Mouse (Mus musculus): Measurements from ENCODE around the gene Rad54l.
A peak's percentile ranks its signal among the peaks of the same experiment; 100 is the strongest.

Rad54l gene

GRCm38 (mm10) chr4:116140801-116141574 lies 17.5 kb upstream of the Rad54l start:
- no peak for DNase-seq

GRCm38 (mm10) chr4:116137421-116137996 lies 14.0 kb upstream of the Rad54l start:
- peak; percentile 95 for DNase-seq

GRCm38 (mm10) chr4:116134990-116135389 lies 11.5 kb upstream of the Rad54l start:
- DNase-seq = no peak

DNA sequence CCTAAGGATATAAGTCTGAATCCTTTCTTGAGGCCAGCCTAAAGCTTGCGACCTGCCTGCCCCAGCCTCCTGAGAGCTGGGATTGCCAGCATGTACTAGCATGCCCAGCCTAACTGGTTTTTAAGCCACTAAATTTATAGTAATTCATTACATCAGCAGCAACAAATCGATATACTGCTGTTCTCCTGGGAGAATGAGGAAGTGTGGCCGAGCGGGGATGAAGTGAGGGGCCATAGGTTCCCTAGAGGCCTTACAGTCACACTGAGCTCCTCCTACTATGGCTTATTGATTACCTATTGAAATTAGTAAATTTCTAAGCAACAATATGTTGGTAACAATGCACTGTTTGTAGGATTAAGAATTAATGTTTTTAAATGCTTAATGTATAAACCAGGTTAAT lies 9.6 kb upstream of the Rad54l start:
- no peak for DNase-seq

DNA sequence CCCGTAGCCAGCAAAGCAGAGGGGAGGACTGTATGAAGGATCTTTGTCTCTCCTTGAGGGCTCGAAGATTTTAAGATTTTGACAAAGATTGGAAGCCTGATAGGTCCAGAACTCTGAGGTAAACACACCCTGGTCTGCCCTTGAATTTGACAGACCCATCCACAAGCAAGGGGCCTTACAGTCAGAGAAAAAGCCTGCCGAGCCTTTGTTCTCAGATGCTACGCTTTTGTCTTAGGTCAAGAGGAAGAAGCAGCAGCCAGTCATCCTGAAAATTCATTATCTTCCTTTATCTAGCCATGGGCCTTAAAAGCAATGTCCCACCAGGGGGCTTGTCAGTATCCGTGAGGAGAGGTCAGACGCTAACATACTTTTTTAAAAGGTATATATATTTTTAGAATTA lies 4.5 kb upstream of the Rad54l start:
- no peak for DNase-seq

DNA sequence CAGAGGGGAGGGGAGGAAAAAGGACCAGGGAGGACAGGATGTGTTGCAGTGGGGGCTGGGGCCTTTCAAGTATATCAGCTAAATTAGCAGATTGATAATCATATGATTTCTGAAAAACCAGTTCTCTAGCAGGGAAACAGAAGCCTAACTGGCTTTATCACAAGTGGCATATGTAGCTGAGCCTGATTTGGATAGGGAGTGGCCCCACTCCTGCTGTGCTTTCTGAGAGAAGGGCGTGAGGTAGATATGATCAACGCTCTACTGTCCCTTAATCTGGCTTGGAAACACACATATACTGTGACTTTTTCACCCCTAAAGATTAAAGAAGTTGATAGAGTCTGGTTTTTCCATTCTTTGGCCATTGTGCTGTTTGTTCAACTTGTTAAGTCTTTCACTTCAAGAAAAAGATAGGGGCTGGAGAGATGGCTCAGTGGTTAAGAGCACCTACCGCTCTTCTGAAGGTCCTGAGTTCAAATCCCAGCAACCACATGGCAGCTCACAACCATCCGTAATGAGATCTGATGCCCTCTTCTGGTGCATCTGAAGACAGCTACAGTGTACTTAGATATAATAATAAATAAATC lies 2.4 kb upstream of the Rad54l start:
- no peak for DNase-seq

- DNase-seq = no peak
Measured at GRCm38 (mm10) chr4:116122762-116123161, 728 bp downstream of the Rad54l start.

GRCm38 (mm10) chr4:116111486-116111885 lies 12.0 kb downstream of the Rad54l start:
- DNase-seq = peak; percentile 16

DNA sequence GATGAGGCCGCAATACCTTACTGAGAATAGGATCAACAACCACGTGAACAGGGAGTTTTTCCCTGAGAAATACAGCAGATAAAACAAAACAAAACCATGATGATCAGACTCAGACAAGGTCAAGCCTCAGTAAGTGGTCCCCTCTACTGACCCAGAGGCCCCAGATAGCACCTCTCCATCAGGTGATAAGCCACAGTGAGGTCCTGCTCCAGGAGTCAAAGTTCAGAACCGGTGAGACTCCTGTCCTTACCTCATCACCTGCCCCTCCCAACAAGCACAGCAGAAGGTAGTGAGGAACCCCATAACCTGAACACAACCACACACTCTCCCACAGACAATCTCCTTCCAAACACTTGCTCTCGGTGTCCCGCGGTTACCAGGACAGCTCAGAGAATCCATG lies 12.8 kb downstream of the Rad54l start:
- no peak for DNase-seq

- DNase-seq = no peak
Measured at GRCm38 (mm10) chr4:116105278-116105677, 18.2 kb downstream of the Rad54l start.

DNA sequence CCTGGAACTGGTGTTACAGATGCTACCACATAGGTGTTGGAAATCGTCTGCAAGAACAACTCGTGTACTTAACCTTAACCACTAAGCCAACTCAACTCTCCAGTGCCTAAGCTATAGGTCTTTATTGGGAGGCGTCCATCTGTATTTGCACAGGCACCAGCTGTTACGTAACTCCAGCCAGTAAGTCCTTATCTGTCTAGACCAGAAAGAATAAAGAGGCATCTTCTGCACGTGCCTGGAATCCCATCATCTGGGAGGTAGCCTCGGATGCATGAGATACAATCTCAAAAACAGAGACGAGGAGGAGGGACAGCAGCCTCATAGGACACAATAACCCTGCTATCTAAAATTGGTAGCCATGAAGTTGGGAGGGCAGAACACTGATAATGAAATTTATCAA lies 22.5 kb downstream of the Rad54l start:
- no peak for DNase-seq

DNA sequence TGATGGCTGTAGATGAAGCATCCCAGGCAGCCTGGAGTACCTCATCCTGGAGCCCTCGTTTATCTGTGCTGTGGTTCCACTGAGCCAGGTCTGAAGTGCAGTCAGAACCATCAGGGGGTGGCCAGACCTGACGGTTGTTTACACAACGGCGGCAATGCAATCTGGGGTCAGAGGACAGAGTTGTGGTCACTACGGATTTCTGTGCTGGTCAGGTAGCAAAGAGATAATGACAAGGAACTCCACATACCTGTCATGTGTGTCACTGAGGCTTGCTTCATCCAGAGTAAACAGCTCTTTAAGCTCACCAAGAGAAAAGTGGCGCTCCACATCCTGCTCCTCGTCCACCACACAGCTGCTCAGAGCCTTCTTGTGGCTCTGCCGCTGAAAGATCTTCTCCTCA lies 26.3 kb downstream of the Rad54l start:
- DNase-seq = peak; percentile 76

DNA sequence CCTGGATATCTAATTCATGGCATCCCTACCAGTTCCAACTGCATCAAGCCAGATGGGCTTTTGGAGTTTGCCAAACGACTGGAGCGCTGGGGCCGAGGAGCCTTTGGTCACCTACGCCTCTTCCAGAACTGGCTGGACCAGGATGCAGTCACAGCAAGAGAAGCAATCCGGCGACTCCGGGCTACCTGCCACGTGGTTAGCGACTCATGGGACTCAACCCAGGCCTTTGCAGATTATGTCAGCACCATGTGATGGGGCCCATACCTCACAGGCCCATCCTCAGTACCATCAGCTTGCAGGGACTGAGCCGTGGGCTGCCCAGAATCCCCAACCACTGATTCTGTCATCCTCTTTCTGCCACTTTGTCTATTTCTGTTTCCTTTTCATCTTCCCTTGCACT lies 27.2 kb downstream of the Rad54l start:
- peak; percentile 85 for DNase-seq

DNA sequence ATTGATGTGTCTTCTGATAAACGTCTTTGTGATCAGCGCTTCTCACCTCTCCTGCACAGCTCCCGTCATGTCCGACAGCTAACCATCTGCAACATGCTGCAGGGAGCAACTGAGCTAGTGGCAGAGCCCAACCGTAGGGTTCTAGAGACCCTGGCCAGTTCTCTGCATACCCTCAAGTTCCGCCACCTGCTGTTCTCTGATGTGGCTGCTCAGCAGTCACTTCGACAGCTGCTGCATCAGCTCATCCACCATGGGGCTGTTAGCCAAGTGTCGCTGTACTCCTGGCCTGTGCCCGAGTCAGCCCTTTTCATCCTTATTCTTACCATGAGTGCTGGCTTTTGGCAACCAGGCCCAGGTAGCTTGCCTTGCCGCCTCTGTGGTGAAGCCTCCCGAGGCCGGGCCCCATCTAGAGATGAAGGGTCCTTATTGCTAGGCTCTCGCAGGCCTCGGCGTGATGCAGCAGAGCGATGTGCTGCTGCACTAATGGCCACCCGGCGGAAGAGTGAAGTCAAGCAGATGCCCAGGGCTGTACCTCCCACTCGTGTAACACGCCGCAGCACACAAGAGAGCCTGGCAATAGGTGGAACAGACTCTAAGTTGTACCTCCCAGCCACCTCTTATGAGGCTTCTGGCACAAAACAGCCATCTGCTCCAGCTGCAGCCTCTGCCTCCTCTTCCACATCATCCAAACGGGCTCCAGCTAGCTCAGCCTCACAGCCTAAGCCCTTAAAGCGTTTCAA lies 34.8 kb downstream of the Rad54l start:
- peak; percentile 84 for DNase-seq

- peak; percentile 89 for DNase-seq
Measured at GRCm38 (mm10) chr4:116077240-116078095, 46.0 kb downstream of the Rad54l start.

DNA sequence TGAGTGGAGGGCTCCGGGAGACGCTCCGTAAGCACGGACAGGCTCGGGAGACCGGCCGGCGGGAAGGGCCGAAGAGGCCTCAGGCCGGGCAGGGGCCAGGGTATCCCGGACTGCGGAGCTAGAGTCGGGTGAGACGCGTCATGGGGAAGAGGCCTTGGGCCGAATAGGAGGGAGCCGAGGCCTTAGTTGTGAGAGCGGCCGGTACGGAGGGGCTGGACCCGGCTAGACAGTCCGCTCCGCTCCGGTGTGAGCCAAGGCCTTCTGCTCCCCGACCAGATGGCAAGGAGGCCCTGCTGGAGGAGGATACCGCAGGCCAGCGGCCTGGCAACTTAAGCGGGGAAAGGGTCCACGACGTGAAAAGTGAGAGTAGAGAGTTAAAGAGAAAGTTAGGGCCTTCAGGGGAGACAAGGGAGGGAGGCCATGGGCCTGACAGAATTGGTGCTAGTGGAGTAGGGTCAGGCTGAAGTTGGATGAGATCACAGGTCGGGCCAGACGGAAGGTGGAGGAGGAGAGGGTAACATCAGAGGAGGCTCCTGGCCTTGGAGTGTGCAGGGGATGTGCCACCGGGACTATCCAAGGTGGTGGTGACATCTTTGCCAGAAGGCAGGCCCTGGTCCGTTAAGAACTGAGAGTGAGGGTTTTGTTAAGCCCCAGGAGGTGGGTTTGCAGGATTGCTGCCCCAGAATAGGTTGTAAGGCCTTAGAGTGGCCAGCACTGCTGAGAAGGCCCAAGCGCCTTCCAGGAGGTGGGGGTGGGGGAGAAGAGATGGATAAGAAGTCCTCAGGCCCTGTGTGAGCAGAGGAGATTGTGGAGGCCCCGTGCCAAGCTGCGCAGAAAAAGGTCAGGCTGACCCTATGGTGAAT lies 46.9 kb downstream of the Rad54l start:
- peak; percentile 96 for DNase-seq

GRCm38 (mm10) chr4:116075631-116076368 lies 47.7 kb downstream of the Rad54l start:
- DNase-seq = no peak

DNA sequence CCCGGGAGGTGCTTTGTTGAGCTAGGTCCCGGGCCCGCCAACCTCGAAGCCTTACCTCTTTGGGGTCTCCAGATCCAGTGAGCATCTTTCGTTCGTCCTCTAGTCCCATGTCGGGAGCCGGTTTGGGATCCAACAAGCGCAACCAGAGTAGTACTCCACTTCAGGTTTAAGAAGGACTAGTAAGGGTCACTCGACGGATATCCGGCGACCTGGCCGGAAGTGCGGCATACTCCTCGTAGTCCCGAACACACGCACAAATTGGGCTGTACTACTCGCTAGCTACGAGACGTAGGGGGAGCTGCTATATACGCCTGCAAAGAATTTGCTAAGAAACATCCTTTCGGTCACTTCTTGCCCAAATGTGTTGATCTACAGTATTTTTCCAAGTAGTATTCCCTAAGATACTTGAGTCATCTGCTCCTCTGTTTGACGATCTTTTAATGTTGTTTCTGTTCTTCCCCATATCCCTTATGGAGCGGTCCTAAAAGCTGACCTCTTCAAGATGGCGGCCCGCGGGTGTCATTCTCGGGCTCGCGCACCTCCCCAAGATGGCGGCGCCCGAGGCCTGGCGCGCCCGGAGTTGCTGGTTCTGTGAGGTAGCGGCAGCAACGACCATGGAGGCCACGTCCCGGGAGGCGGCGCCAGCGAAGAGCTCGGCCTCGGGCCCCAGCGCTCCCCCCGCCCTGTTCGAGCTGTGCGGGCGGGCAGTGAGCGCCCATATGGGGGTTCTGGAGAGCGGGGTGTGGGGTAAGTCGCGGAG lies 48.4 kb downstream of the Rad54l start, which contains the start of the genes Uqcrh and Lrrc41:
Gene Uqcrh, minus strand, starts transcription at position 211 of the 760 bp plus-strand sequence.
Gene Lrrc41, plus strand, starts transcription at position 409 of the 760 bp plus-strand sequence.
- peak; percentile 99 for DNase-seq

DNA sequence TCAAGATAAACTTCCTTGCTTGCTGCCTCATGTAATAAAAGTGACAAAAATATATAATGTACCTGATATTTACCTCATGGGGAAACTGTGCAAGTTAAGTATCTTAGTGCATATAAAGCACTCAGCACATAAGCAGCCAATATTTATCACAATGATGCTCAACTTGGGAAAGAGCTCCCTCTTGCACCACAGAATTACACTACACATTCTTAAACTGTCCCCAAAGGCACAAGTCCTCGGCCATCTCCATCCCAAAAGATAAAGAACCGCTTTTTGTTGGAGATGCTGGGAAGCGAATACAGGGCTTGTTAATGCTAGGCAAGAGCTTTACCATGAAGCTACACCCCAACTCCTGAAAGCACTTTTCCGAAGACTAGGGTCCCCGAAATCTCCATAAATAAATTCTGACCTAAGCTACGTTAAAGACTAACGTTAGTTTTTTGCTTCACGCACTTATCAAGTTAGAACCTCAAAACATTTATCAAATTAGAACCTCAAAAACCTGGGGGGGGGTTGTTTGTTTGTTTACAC lies 49.3 kb downstream of the Rad54l start:
- DNase-seq = peak; percentile 80

DNA sequence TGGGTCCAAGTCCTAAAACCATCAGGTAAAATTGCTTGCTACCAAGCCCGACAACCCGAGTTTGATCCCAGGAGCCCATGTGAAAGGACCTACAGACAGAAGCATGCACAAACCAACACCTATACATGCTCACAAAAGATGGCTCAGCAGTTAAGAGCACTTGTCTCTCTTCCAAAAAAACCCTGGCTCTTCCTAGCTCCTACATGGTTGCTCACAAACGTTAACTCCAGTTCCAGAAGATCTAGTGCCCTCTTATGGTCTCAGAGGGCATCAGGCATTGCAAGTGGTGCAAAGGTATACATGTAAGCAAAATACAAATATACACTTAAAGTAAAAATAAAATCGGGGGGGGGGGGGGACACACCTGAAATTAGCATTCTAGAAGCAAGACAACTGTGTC lies 50.3 kb downstream of the Rad54l start:
- peak; percentile 79 for DNase-seq
